Mouse (Mus musculus) regulatory T cell (primary cell): ENCODE measurements around the gene Secisbp2l.

Experiments used
- in situ Hi-C: fragments of 300-600 bp; cut with MboI, MseI; formaldehyde crosslinking; loops from one replicate; pipeline ENCODE4 v1.15.1; 2025; ENCODE audit warnings: high pct_unique_total_duplicates

Gene Secisbp2l

GRCm38 (mm10) chr2:125785021-125785420 lies 2.4 kb upstream of the Secisbp2l start:
- in situ Hi-C loops = loop anchor here (25.0 kb wide), 1 partner anchor 1552 kb away; the partner anchor contains the start of genes Astl and Dusp2

- in situ Hi-C loops = loop anchor here (25.0 kb wide), 1 partner anchor 1553 kb away; the partner anchor contains the start of genes Astl and Dusp2
These were observed 1.7 kb upstream of the Secisbp2l start for GRCm38 (mm10) chr2:125784392-125784791.

GRCm38 (mm10) chr2:125783868-125784267 lies 1.2 kb upstream of the Secisbp2l start:
- in situ Hi-C loops = loop anchor here (25.0 kb wide), 1 partner anchor 1553 kb away; the partner anchor contains the start of genes Astl and Dusp2

- in situ Hi-C loops = loop anchor here (25.0 kb wide), 1 partner anchor 1555 kb away; the partner anchor contains the start of genes Astl and Dusp2
These were observed 522 bp downstream of the Secisbp2l start for GRCm38 (mm10) chr2:125781978-125782718.

GRCm38 (mm10) chr2:125781006-125781405 lies 1.7 kb downstream of the Secisbp2l start:
- in situ Hi-C loops = loop anchor here (25.0 kb wide), 1 partner anchor 1556 kb away; the partner anchor contains the start of genes Astl and Dusp2

GRCm38 (mm10) chr2:125778380-125778779 lies 4.3 kb downstream of the Secisbp2l start:
- in situ Hi-C loops = loop anchor here (25.0 kb wide), 1 partner anchor 1559 kb away; the partner anchor contains the start of genes Astl and Dusp2

- in situ Hi-C loops = loop anchor here (25.0 kb wide), 1 partner anchor 1560 kb away; the partner anchor contains the start of genes Astl and Dusp2
These were observed 5.7 kb downstream of the Secisbp2l start for GRCm38 (mm10) chr2:125777018-125777417.

- in situ Hi-C loops = loop anchor here (25.0 kb wide), 1 partner anchor 1562 kb away; the partner anchor contains the start of genes Astl and Dusp2
These were observed 7.0 kb downstream of the Secisbp2l start for GRCm38 (mm10) chr2:125775661-125776060.

GRCm38 (mm10) chr2:125774846-125775245 lies 7.8 kb downstream of the Secisbp2l start:
- in situ Hi-C loops = loop anchor here (25.0 kb wide), 1 partner anchor 1562 kb away; the partner anchor contains the start of genes Astl and Dusp2

- in situ Hi-C loops = no loop called here
These were observed 17.6 kb downstream of the Secisbp2l start for GRCm38 (mm10) chr2:125765029-125765428.

GRCm38 (mm10) chr2:125764531-125764930 lies 18.1 kb downstream of the Secisbp2l start:
- in situ Hi-C loops = no loop called here

- in situ Hi-C loops = no loop called here
These were observed 33.3 kb downstream of the Secisbp2l start for GRCm38 (mm10) chr2:125749330-125749729.

GRCm38 (mm10) chr2:125739338-125739737 lies 43.3 kb downstream of the Secisbp2l start:
- in situ Hi-C loops = no loop called here

GRCm38 (mm10) chr2:125738718-125739117 lies 44.0 kb downstream of the Secisbp2l start:
- in situ Hi-C loops = no loop called here

- in situ Hi-C loops = no loop called here
These were observed 46.7 kb downstream of the Secisbp2l start for GRCm38 (mm10) chr2:125736025-125736343.

- in situ Hi-C loops = no loop called here
These were observed 47.2 kb downstream of the Secisbp2l start for GRCm38 (mm10) chr2:125735333-125736024.

- in situ Hi-C loops = loop anchor here (5.0 kb wide), 1 partner anchor 37 kb away; no protein-coding TSS in a partner anchor
These were observed 47.9 kb downstream of the Secisbp2l start for GRCm38 (mm10) chr2:125734741-125735140.

GRCm38 (mm10) chr2:125731763-125732560 lies 50.7 kb downstream of the Secisbp2l start:
- in situ Hi-C loops = loop anchor here (5.0 kb wide), 1 partner anchor 35 kb away; no protein-coding TSS in a partner anchor

GRCm38 (mm10) chr2:125724546-125725114 lies 58.0 kb downstream of the Secisbp2l start:
- in situ Hi-C loops = loop anchor here (5.0 kb wide), 2 partner anchors 47 to 67 kb away; no protein-coding TSS in a partner anchor

GRCm38 (mm10) chr2:125724086-125724430 lies 58.6 kb downstream of the Secisbp2l start, which contains the start of gene Shc4:
Shc4 (minus strand) TSS chr2:125724148.
- in situ Hi-C loops = loop anchor here (5.0 kb wide), 1 partner anchor 47 kb away; no protein-coding TSS in a partner anchor
